Mouse (Mus musculus) MEL (cell line): ENCODE data around the gene Gm20431.

Source experiments
- CTCF ChIP-seq, 3 experiments: IDR thresholded peaks in 2 of 3; conservative IDR thresholded peaks in 1 of 3; 2 replicates each; pipeline ENCODE4 v1.5.1; 2011 to 2012; ENCODE audit warnings: low read length in 3 of 3, low read depth in 2 of 3, mild to moderate bottlenecking in 2 of 3, improper control_type of control experiment in 1 of 3, inconsistent platforms in 1 of 3, mixed read lengths in 1 of 3, moderate library complexity in 1 of 3; ENCODE audit not compliant: control insufficient read depth in 1 of 3, insufficient read depth in 1 of 3, poor library complexity in 1 of 3, severe bottlenecking in 1 of 3
- EP300 ChIP-seq, 2 experiments: IDR thresholded peaks; 2 replicates each; pipeline ENCODE4 v1.6.1; 2011; ENCODE audit warnings: improper control_type of control experiment in 2 of 2, low read length in 2 of 2, low read depth in 1 of 2, mild to moderate bottlenecking in 1 of 2
- JUND ChIP-seq: IDR thresholded peaks from 2 replicates; pipeline ENCODE4 v1.6.1; 2011; ENCODE audit warnings: low read depth, mild to moderate bottlenecking, improper control_type of control experiment, low read length
- POLR2A ChIP-seq, 2 experiments: IDR thresholded peaks; 2 replicates each; pipeline ENCODE4 v1.6.1; 2011 to 2012; ENCODE audit warnings: low read length in 2 of 2, mild to moderate bottlenecking in 2 of 2, control low read depth in 1 of 2, improper control_type of control experiment in 1 of 2, low read depth in 1 of 2, moderate library complexity in 1 of 2; ENCODE audit not compliant: control insufficient read depth in 1 of 2, insufficient read depth in 1 of 2, poor library complexity in 1 of 2
- UBTF ChIP-seq: IDR thresholded peaks from 2 replicates; pipeline ENCODE4 v1.6.1; 2012; ENCODE audit warnings: low read depth, mild to moderate bottlenecking, inconsistent platforms, low read length, improper control_type of control experiment, moderate library complexity, borderline replicate concordance; ENCODE audit not compliant: insufficient read depth

DNA sequence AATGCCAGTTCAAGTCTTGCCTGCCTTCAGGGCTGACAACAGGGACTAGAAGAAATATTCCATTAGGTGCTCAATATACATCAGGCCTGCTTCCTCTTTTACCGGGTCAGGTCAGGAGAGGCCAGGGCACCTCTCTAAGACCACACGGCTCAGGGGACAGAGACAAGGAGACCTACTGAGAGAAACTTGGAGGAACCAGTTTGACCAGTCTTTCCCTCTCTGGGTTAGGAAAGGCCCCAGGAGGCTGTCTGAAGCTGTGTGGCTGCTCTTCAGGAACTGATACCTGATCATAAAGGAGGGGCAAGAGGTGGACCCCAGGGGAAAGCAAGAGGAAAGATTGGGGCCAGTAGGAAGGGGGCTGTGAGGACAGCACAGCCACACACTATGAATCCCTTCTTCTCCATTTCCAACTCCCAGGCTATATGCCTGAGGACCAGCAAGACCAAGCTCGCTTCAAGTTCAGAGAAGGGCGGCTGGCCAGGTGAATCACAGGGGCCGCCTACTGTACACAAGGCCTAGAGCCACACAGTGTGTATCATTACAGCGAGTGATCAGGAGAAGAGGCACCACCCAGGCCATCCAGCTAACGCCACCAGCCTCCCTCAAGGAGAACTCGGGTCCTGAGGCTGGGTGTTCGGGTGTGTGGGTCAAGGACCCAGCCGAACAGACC, 2.0 kb downstream of the Gm20431 start:
- TF ChIP-seq CTCF (IDR thresholded peaks at IDR 0.05 in 2 of 3, conservative IDR thresholded peaks at IDR 0.05 in 1 of 3; ENCODE audit: control insufficient read depth in 1 of 3, insufficient read depth in 1 of 3, low read depth in 2 of 3, low read length in 3 of 3, poor library complexity in 1 of 3, severe bottlenecking in 1 of 3) (no peak), UBTF (no peak), EP300 (IDR thresholded peaks at IDR 0.05; ENCODE audit: low read depth in 1 of 2, low read length in 2 of 2) (no peak), JUND (no peak), POLR2A (IDR thresholded peaks at IDR 0.05; ENCODE audit: control insufficient read depth in 1 of 2, insufficient read depth in 1 of 2, low read depth in 1 of 2, low read length in 2 of 2, poor library complexity in 1 of 2) (no peak)
